Mouse (Mus musculus) gastrocnemius, adult 18-20 months (tissue): Measurements from ENCODE around the gene Akap10. TPM values are rescaled to one million over a fixed set of nuclear protein-coding genes. Genes with fewer than 3 reads are reported as not detected.

Experiments used
- total RNA-seq, 2 experiments: library from RNA; stranded (reverse); gene quantifications; 2 replicates each; pipeline ENCODE4 v1.2.3; 2021

Gene Akap10
- total RNA-seq, 2 experiments from 2014 or later = 7.6 to 9.0 TPM

Other genes starting within 250 kb of the Akap10 start
- 1 to 10 TPM in 1 of 2 experiments, under 1 TPM in 1; 0.57 to 1.1 TPM for gene Fam83g, start 246.2 kb downstream of the Akap10 start, total RNA-seq
- gene Slc5a10, start 209.4 kb downstream of the Akap10 start, total RNA-seq = not detected
- gene Prpsap2, start 168.2 kb downstream of the Akap10 start, total RNA-seq = 1 to 10 TPM; 4.6 to 5.0 TPM
- 10 to 100 TPM; 75.4 to 75.8 TPM for gene Ulk2, start 75.2 kb downstream of the Akap10 start, total RNA-seq
- 1 to 10 TPM in 1 of 2 experiments, under 1 TPM in 1; 0.98 to 2.3 TPM for gene Specc1, start 26.5 kb upstream of the Akap10 start, total RNA-seq